Mouse (Mus musculus) heart, postnatal 0 days (tissue): ENCODE measurements around the gene Dnah17.

Source experiments
- CTCF ChIP-seq: IDR thresholded peaks from 2 replicates; pipeline ENCODE4 v1.5.1; 2016; ENCODE audit warnings: antibody characterized with exemption, control low read depth, low read depth
- EP300 ChIP-seq: IDR thresholded peaks from 2 replicates; pipeline ENCODE4 v1.6.1; 2016; ENCODE audit warnings: antibody characterized with exemption, low read depth

DNA sequence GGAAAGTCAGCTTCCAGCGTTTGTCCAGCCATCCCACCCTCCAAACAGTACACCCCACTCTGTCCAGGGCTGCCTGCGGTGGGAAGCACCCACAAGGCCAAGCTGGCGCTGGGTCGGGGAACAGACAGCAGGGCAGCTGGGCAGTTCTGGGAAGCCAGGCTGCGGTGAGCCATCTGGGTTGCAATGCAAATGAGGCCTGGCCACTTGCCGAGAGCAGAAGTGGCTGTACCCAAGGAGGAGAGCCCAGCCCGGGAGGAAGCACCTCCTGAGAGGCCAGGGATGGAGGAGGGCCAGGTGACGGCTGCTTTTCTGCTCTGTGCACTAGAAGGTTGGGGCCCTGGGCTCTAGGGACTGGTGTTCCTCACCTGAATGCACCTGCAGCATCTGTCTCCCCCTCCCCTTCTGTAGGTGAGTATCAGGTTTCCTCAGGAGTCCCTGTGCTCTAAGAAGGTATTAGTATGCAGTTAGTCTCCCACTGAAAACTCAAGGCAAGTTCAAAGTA lies 154.3 kb downstream of the Dnah17 start:
- TF ChIP-seq CTCF (no peak), EP300 (no peak)
